Mouse (Mus musculus) ES-E14 (cell line): ENCODE measurements at regions not wholly inside any gene's neighbourhood (a gene's known extent, or its start where the extent isn't known, plus 50 kb on each side); places are given as distances from the start of the nearest gene placed in this dataset.

Experiments used
- CHD2 ChIP-seq: IDR thresholded peaks from 2 replicates; pipeline ENCODE4 v1.6.1; 2014; ENCODE audit warnings: mild to moderate bottlenecking, low read depth, low read length, inconsistent platforms
- MAFK ChIP-seq: IDR thresholded peaks from 2 replicates; pipeline ENCODE4 v1.6.1; 2014; ENCODE audit warnings: mild to moderate bottlenecking, low read depth, low read length, inconsistent platforms; ENCODE audit not compliant: insufficient read depth
- ZC3H11A ChIP-seq: IDR thresholded peaks from 2 replicates; pipeline ENCODE4 v1.6.1; 2012; ENCODE audit warnings: low read depth, mild to moderate bottlenecking, inconsistent platforms, low read length, borderline replicate concordance
- ZNF384 ChIP-seq: IDR thresholded peaks from 2 replicates; pipeline ENCODE4 v1.6.1; 2012; ENCODE audit warnings: low read depth, low read length, inconsistent platforms

DNA sequence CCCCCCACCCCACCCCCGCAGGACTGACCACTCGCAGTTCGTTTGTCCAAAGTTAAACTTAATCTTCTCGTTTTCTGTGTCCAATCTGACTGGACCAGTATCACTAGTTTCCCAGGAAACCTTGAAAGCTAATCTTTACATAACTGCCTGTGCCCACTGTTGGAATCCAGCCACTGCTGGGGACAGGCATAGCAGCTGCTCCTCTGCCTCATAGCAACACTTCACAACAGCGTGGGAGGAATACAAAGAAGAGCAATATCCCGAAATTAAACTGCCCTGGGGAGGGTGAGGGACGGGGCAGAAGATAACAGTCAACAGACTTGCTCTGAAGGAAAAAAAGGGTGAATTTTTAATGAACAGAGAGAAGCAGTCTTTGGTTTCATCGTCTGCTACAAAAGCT, 456.8 kb downstream of the Kcnj2 start:
- TF ChIP-seq CHD2 (no peak), ZC3H11A (no peak), ZNF384 (no peak), MAFK (no peak)
